9 mouse cellular contexts compared by ENCODE assay signal in the genomic region with DNA sequence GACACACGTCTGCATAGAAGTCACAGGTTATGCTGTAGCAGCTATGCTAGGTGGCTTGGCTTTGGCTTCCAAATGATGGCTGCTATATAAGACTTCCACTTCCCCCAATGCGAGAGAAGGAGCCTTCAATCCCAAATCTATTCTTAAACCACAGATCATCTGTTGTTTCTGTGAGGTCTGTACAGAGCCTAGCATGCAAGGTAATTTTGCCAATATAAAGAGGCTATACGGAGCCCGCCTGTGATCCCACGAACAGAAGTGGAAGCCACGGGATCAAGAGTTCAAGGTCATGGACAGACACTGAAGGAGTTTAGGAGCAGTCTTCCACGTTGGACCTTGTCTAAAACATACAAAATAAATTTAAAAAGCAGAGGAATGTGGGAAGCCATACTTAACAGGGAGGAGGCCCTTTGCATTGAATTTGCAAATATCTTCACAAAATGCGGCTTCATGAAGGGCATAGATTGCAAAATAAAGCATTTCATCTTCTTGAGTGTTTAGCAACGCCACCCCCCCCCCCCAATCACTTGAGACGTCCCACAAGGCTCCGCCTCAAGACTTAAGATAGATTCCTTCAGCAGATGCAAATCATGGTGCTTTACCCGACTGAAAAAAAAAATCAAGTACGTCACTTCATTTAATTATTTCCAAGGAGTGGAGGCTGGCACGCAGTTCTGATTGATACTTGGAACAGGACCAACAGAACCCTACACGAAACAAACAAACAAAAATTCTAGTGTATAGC. TPM values are rescaled to one million over a fixed set of nuclear protein-coding genes. Genes with fewer than 3 reads are reported as not detected.
A peak's percentile ranks its signal among the peaks of the same experiment; 100 is the strongest.
DNase-seq lines count a peak whose midpoint lies in the region; ATAC-seq and TF ChIP-seq lines count a peak whose summit lies in the region.
"Had no signal": no experiment of that assay in that cellular context is flagged by ENCODE, and none has a peak within 500 bp of the region (broad histone marks: within the 10 kb centered on the region; RNA-seq: fewer than 3 reads in every experiment).

No protein-coding gene starts in this region.

- no peak overlapping the region for H3K4me3 ChIP-seq in C2C12 (ENCODE audit: insufficient read depth, poor library complexity, severe bottlenecking)
- peak overlapping the region; percentile 86 for H3K4me3 ChIP-seq in forebrain, embryonic 13.5 days
- H3K4me3 ChIP-seq in liver, embryonic 15.5 days (replicated peaks), result peak overlapping the region; percentile 98

- H3ac ChIP-seq in C2C12 (ENCODE audit: control insufficient read depth, insufficient read length, low read depth), result peak overlapping the region; percentile 65

- WGBS in forebrain, embryonic 13.5 days, result 23% methylated on average over 15 of the region's 15 CpGs
- 48% methylated on average over 15 of the region's 15 CpGs for WGBS in liver, embryonic 15.5 days (ENCODE audit: insufficient replicate concordance)

- no peak; the same call in 1 of the 2 replicates for ATAC-seq in forebrain, embryonic 13.5 days
- ATAC-seq in liver, embryonic 15.5 days (ENCODE audit: insufficient read depth), result no peak

- peak; percentile 90 for DNase-seq in heart, adult 11 months
- DNase-seq in heart, postnatal 10 days, result no peak
- no peak for DNase-seq in thymus, postnatal 14 days
- DNase-seq in adrenal gland, postnatal 36 days, result no peak
- no peak for DNase-seq in testis, postnatal 10 days (ENCODE audit: low spot score)

- H3K27ac ChIP-seq in forebrain, embryonic 13.5 days, result peak overlapping the region; percentile 99
- peak overlapping the region; percentile 65; the same call in 1 of the 2 replicates for H3K27ac ChIP-seq in liver, embryonic 15.5 days (replicated peaks)

- peaks cover 33% of the 10 kb centered on the region for H3K4me1 ChIP-seq in forebrain, embryonic 13.5 days
- peaks cover 29% of the 10 kb centered on the region for H3K4me1 ChIP-seq in liver, embryonic 15.5 days (replicated peaks)

- no peaks in the 10 kb centered on the region for H3K9me3 ChIP-seq in forebrain, embryonic 13.5 days (replicated peaks)
- H3K9me3 ChIP-seq in liver, embryonic 15.5 days (replicated peaks), result no peaks in the 10 kb centered on the region

- no peaks in the 10 kb centered on the region for H3K27me3 ChIP-seq in C2C12 (ENCODE audit: control insufficient read depth, insufficient read depth, insufficient read length)
- H3K27me3 ChIP-seq in forebrain, embryonic 13.5 days, result no peaks in the 10 kb centered on the region
- peaks cover 22% of the 10 kb centered on the region for H3K27me3 ChIP-seq in liver, embryonic 15.5 days
- H3K27me3 ChIP-seq: Patski had no signal

- peaks cover 36% of the 10 kb centered on the region for H3K79me2 ChIP-seq in C2C12 (ENCODE audit: control insufficient read depth, insufficient read depth)

- peak overlapping the region; percentile 75 for H3K9ac ChIP-seq in forebrain, embryonic 13.5 days
- peak overlapping the region; percentile 77 for H3K9ac ChIP-seq in liver, embryonic 15.5 days

- peaks cover 30% of the 10 kb centered on the region for H3K79me3 ChIP-seq in C2C12 (ENCODE audit: low read depth)

- peaks cover 24% of the 10 kb centered on the region for H3K36me3 ChIP-seq in C2C12 (ENCODE audit: control insufficient read depth, insufficient read depth)
- H3K36me3 ChIP-seq in forebrain, embryonic 13.5 days (ENCODE audit: poor library complexity, severe bottlenecking), result peaks cover 3% of the 10 kb centered on the region; the same call in 1 of the 2 replicates
- H3K36me3 ChIP-seq in liver, embryonic 15.5 days (replicated peaks), result peaks cover 12% of the 10 kb centered on the region

- H3K4me2 ChIP-seq in forebrain, embryonic 13.5 days, result peak overlapping the region; percentile 72
- H3K4me2 ChIP-seq in liver, embryonic 15.5 days, result peak overlapping the region; percentile 99

- no peak for TF ChIP-seq CTCF in C2C12 (IDR thresholded peaks at IDR 0.05; ENCODE audit: control insufficient read depth, insufficient read depth, insufficient read length)

- intact Hi-C loops in heart, postnatal 10 days (cut with DNase I), result no loop called here

TF ChIP-seq in C2C12, 6 proteins besides CTCF, POLR2A, EP300 and RAD21:
- TF ChIP-seq MYOG (IDR thresholded peaks at IDR 0.05; ENCODE audit: control insufficient read depth, extremely low read depth, insufficient read length) (no peak), MYOD1 (IDR thresholded peaks at IDR 0.05; ENCODE audit: control insufficient read depth, insufficient read length, low read depth) (no peak), MAX (IDR thresholded peaks at IDR 0.05) (no peak), CEBPB (IDR thresholded peaks at IDR 0.05; ENCODE audit: low read depth) (no peak), USF1 (IDR thresholded peaks at IDR 0.05; ENCODE audit: low read depth) (no peak), FOSL1 (IDR thresholded peaks at IDR 0.05; ENCODE audit: insufficient read depth, low read length, poor library complexity, severe bottlenecking) (no peak)

RNA-seq across cellular contexts. Expression of a gene that starts 1.2 kb away (rescaled TPM):
- 1,000 to 10,000 TPM; 7,820 to 7,948 TPM for total RNA-seq in heart, postnatal 10 days (2021)
- polyA plus RNA-seq in C2C12 (2012; fragmentation: generic; extraction: Trizol), result 101 TPM
- 32.2 and 34.2 TPM in 2 replicates for polyA plus RNA-seq in forebrain, embryonic 13.5 days (2015; fragmentation: Nextera tagmentation; extraction: Ambion mirVana)
- 13.2 and 14.5 TPM in 2 replicates for polyA plus RNA-seq in liver, embryonic 15.5 days (2015; fragmentation: Nextera tagmentation; extraction: Ambion mirVana)
- 100 to 1,000 TPM; 195 to 199 TPM for total RNA-seq in adrenal gland, postnatal 36 days (2021)
